Mouse (Mus musculus) kidney, adult 2 months (tissue): ENCODE measurements at regions not wholly inside any gene's neighbourhood (a gene's known extent, or its start where the extent isn't known, plus 50 kb on each side); places are given as distances from the start of the nearest gene placed in this dataset.

Source experiments
- CTCF ChIP-seq: fragments of 200-500 bp; conservative IDR thresholded peaks from 2 replicates; pipeline ENCODE4 v1.5.1; 2011; ENCODE audit warnings: low read depth, mild to moderate bottlenecking, control low read depth, low read length, moderate library complexity, mixed read lengths; ENCODE audit not compliant: insufficient read depth, insufficient read length
- POLR2A ChIP-seq: fragments of 200-500 bp; IDR thresholded peaks from one replicate; pipeline ENCODE4 v1.6.1; 2011; ENCODE audit warnings: low read depth, low read length, control low read depth

DNA sequence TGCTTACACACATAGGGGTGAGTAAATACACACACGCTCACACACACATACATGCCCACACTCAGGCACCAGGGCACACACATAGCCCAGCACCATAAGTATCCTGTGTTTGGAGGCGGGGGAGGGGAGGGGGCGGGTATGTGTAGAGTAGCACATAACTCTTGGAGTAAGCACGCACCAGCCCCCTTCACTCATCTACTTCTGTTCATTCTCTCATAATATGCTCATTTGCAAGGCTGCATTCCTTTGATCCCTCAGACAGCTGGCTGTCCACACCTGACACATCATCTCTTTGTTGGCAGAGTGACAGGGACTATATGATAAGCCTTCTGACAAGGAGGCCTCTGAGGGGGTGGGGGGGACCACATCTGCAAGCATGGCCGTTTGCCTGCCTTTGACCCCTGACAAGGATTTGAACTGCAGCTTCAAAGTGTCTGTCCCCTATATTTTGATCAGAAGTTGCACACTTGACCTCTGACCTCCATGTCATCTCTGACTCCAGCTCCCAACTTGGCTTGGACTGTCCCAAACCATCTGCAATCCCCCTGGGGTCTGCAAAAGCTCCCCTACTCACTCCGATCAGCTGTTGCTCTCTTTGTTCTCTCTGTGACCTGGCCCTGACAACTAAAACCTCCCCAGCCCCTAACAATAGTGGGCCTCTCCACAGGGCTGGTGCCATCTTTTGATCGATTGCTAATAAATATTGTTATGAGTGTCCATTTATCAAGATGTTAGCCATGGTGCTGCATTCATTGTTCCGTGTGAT lies 95.6 kb upstream of the Btg1 start:
- TF ChIP-seq CTCF (no peak), POLR2A (no peak)
